Mouse (Mus musculus) C2C12 (cell line): ENCODE results near the gene Slk.

Experiments used
- CEBPB ChIP-seq: IDR thresholded peaks from one replicate; pipeline ENCODE4 v1.6.1; 2011; ENCODE audit warnings: low read depth, mild to moderate bottlenecking, control low read depth, moderate library complexity
- CTCF ChIP-seq: IDR thresholded peaks from one replicate; pipeline ENCODE4 v1.5.1; 2011; ENCODE audit not compliant: control insufficient read depth, insufficient read depth, insufficient read length
- FOSL1 ChIP-seq: IDR thresholded peaks from one replicate; pipeline ENCODE4 v1.8.0; 2011; ENCODE audit warnings: mild to moderate bottlenecking, low read length; ENCODE audit not compliant: poor library complexity, insufficient read depth, severe bottlenecking
- MAX ChIP-seq: IDR thresholded peaks from one replicate; pipeline ENCODE4 v1.6.1; 2011; ENCODE audit warnings: mild to moderate bottlenecking, control low read depth
- MYOD1 ChIP-seq: IDR thresholded peaks from one replicate; pipeline ENCODE4 v1.6.1; 2011; ENCODE audit warnings: low read depth; ENCODE audit not compliant: control insufficient read depth, insufficient read length
- MYOG ChIP-seq: IDR thresholded peaks from one replicate; pipeline ENCODE4 v1.6.1; 2011; ENCODE audit not compliant: control insufficient read depth, insufficient read length; ENCODE audit errors: extremely low read depth
- USF1 ChIP-seq: IDR thresholded peaks from one replicate; pipeline ENCODE4 v1.6.1; 2011; ENCODE audit warnings: low read depth, mild to moderate bottlenecking, control low read depth, moderate library complexity

DNA sequence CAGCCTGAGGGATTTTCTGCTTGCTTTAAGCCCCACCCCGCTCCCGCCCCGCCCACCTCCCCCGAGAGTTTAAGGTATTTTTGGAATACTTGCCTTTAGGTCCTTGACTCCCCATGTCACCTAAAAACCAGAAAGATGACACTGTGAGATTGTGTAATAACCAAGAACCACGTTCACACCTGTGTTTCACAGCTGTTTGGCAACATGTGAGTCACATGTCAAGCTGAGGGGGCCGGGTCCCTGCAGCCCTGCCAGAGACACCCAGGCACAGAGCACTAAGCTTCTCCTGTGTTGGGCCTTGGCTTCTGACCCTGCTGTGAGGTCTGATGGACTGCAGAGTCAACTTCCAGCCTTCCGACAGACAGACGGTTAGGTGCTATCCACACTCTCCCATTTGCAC, 88.1 kb downstream of the Slk start:
- TF ChIP-seq CTCF (no peak), MYOG (no peak), USF1 (no peak), MYOD1 (peak; percentile 21), MAX (no peak), FOSL1 (no peak), CEBPB (no peak)
